Mouse (Mus musculus) neutrophil, adult 5-6 weeks (primary cell): Measurements from ENCODE around the gene Map2k3. TPM values are rescaled to one million over a fixed set of nuclear protein-coding genes. Genes with fewer than 3 reads are reported as not detected.

ENCODE experiments used
- ATAC-seq: fragments of 151-379, 151-347 bp; 2 replicates; pipeline ENCODE4 v1.8.0; 2017; ENCODE audit warnings: mild to moderate bottlenecking, moderate TSS enrichment; ENCODE audit not compliant: insufficient number of reproducible peaks, poor library complexity, low FRiP score, severe bottlenecking; ENCODE audit errors: extremely low read depth
- total RNA-seq: library from RNA; stranded (forward); fragments of 200-1000 nt; gene quantifications from 2 replicates; pipeline ENCODE4 v1.2.3, GENCODE M21; 2017

The Map2k3 gene
- total RNA-seq, 1 experiment from 2014 or later = 49.0 TPM

DNA sequence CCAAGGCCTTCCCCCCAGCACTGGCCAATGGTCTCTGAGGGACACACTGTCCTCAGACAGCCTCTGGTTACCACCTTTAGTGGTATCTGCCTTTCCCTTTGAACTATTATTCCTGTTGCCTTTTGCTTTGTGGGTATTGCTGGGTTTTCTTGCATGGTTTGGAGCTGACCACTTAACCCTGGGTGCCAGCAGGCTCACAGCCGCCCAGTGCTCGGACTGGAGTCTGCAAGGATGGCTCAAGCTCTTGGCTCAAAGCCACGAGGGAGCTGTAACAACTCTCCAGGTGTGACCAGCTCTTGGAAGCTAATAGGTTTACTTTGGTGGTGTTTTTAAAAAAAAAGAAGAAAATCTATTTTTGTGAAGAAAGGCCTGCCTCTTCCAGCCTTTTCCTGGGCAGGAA lies 20.5 kb downstream of the Map2k3 start:
- no peak for ATAC-seq

DNA sequence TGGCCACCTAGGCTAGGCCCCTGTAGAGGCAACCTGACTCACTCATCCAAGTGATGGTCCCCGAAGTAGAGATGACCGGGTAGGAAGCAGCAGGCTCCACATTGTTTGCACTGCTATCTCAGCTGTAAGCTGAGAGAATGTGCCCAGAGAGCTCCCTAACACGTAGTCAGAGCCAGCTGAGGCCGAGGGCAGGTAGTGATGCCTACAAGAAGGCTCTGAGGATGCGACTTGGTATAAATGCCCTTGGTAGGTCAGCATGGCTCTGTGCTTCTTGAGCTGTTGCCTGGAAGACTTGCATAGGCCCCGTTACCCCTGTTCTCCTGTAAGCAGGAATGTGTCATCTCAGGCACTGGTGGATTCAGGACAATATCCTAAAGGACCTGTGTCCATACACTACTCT lies 21.2 kb downstream of the Map2k3 start:
- ATAC-seq = no peak

DNA sequence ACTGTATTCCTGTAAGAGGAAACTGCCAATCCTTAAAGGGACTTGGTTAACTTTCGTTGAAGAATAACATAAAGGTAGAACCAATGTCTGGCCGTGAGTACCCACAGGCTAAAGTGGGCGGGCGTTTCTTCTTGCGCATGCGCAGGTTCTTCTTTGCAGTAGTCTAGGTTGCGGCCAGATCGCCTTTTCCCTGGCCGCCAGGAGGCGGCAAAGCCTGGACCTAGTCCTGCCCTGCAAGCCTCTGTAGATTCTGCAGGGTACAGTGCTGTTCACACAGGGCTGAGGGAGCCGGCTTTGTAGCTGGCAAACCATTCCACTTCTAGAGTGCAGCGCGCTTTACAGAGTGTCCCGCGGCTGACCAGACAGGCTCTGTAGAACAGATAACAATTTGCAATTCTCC lies 22.0 kb downstream of the Map2k3 start:
- peak; percentile 48; the same call in 1 of the 2 replicates for ATAC-seq

GRCm38 (mm10) chr11:60954255-60955104 lies 22.6 kb downstream of the Map2k3 start:
- ATAC-seq = no peak

- ATAC-seq = no peak
Observed at GRCm38 (mm10) chr11:60955621-60956383, 24.0 kb downstream of the Map2k3 start.

DNA sequence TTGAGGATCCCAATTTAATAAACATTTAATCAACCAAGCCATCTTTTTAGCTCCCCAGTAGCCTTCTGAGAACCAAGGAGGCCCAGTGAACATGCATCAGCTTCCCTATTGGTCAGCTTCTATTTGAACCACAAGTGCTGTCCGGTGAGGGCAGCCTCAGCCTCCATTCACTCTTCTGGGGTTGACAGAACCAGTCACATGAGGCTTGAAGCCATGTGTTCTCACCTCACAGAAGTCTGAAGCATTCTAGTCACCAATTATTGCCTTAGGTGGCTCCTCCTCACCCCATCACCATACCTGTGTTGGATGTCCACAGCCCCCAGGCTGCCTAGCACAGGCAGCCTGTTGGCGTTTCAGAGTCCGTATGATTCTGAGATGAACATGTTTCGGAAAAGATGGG lies 27.1 kb downstream of the Map2k3 start:
- ATAC-seq = no peak

- no peak for ATAC-seq
Observed at GRCm38 (mm10) chr11:60961176-60961575, 29.3 kb downstream of the Map2k3 start.

DNA sequence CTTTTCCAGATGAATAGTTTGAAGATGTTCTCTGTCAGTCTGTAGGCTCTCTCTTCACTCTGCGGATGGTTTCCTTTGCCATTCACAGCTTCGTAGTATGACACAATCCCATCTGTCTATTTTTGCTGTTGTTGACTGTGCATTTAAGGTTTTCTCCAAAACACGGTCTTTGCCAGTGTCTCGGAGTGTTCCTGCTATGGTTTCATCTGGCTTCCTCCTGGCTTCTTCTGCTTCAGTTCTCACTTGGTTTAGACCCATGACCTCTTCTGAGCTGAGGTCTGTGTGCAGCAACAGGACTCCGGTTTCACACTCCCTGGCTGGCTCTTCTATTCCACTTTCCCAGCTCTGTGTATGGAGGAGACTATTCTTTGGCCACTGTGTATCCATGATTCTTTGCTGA lies 30.9 kb downstream of the Map2k3 start:
- ATAC-seq = no peak

DNA sequence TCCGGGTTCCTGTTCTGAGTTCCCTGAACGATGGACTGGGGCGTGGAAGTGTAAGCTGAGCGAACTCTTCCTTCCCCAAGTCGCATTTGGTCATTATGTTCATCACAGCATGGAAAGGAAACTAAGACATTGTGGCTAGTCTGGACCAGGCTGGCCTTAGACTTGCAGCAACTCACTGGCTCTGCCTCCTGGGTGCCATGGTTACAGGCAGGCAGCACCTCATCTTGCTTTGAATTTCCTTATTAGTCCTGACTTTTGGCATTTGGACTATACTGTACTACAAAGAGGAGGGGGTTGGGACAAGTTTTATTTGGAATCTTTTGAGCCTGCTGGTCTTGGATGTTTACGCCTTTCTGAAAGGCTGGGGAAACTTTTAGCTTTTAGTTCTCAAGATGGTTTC lies 35.1 kb downstream of the Map2k3 start:
- no peak for ATAC-seq

- no peak for ATAC-seq
Observed at GRCm38 (mm10) chr11:60975097-60975496, 43.3 kb downstream of the Map2k3 start.

- ATAC-seq = no peak
Observed at GRCm38 (mm10) chr11:60976234-60976633, 44.4 kb downstream of the Map2k3 start.

- no peak for ATAC-seq
Observed at GRCm38 (mm10) chr11:60976742-60977141, 44.9 kb downstream of the Map2k3 start.

DNA sequence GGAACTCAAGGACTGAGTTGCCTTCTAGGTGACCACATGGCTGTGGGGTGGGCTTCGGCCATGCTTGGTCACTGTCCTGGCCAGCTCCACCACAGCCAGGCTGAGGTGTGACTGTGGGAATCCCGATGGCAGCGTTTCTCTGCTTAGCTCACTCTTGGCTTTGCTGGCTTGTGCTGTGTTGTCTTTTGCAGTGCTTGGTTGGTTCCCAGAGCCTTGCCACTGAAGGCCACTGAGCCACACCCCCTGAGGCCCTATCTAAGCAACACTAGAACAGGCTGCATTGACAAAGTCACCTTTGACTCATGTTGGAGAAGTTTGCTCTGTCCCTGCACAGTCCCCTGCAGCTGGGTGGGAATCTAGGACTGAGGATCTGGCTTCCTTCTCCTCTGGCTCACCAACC lies 45.3 kb downstream of the Map2k3 start:
- ATAC-seq = no peak

- no peak for ATAC-seq
Observed at GRCm38 (mm10) chr11:60978658-60979057, 46.8 kb downstream of the Map2k3 start.

DNA sequence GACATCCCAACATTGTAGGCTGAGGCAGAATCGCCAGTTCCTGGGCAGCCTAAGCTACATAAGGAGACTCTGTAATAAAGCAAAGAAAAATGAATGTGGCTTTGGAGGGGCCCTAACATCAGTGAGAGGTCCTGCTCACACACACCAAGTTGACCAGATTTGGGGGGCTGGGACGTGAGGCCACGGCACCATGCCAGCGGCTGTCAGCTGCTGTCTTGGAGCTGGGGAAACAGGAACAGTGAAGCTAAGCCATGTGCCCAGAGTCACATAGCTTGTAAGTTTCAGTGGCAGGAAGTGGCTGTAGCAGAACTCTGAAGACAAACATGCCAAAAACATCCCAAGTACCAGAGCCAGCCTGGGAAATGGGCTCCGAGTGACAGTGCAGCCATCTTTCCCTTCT lies 48.0 kb downstream of the Map2k3 start:
- no peak for ATAC-seq

- ATAC-seq = no peak
Observed at GRCm38 (mm10) chr11:60981693-60982486, 50.1 kb downstream of the Map2k3 start.

GRCm38 (mm10) chr11:60984912-60985558 lies 53.2 kb downstream of the Map2k3 start:
- ATAC-seq = no peak

GRCm38 (mm10) chr11:60990428-60990827 lies 58.6 kb downstream of the Map2k3 start:
- no peak for ATAC-seq
